ENCODE assay signal across 8 mouse cellular contexts in the genomic region with DNA sequence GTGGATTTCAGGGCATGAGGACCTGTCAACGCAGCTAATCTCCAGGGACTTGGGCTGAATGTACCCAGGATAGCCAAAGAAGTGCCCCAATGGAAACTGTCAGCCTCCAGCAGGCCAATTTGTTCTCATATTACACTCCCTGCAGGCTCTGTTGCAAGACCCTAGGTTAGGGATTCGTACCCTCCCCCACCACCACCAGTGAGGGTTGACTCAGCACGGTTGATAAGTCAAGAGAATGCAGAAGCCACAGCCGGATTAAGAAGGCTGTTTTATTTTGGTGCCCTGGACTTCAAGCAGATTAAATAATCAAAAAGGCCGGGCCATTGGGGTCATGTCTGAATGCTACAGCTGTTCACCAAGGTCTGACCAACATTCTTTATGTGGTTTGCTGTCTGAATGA. TPM values are rescaled to one million over a fixed set of nuclear protein-coding genes. Genes with fewer than 3 reads are reported as not detected.
A peak's percentile ranks its signal among the peaks of the same experiment; 100 is the strongest.
DNase-seq lines count a peak whose midpoint lies in the region; ATAC-seq lines count a peak whose summit lies in the region.

A gene (plus strand): TSS at position 326 of the 400 bp plus-strand sequence.

- no peak within 1 kb of the TSS for H3K4me3 ChIP-seq in hindbrain, embryonic 10.5 days
- H3K4me3 ChIP-seq in hindbrain, embryonic 16.5 days (ENCODE audit: low read length), result no peak within 1 kb of the TSS
- no peak within 1 kb of the TSS for H3K4me3 ChIP-seq in limb, embryonic 10.5 days

- H3K9me3 ChIP-seq in hindbrain, embryonic 10.5 days, result no peaks in the 10 kb centered on the region
- no peaks in the 10 kb centered on the region for H3K9me3 ChIP-seq in hindbrain, embryonic 16.5 days (ENCODE audit: control insufficient read depth, low read length)
- H3K9me3 ChIP-seq in limb, embryonic 10.5 days (replicated peaks), result no peaks in the 10 kb centered on the region

- peak; percentile 81 for DNase-seq in hindbrain, embryonic 10.5 days (ENCODE audit: low spot score)
- DNase-seq in adrenal gland, postnatal 14 days, result peak; percentile 69
- DNase-seq in heart, adult 11 months, result peak; percentile 98
- peak; percentile 56 for DNase-seq in limb, embryonic 10.5 days (ENCODE audit: low spot score)
- DNase-seq in cerebellum, postnatal 25 days, result no peak
- DNase-seq in left cerebral cortex, adult 8-10 months (ENCODE audit: low spot score in 2 of 2), result no peak
- no peak for DNase-seq in thymus, postnatal 25 days

- no peak within 1 kb of the TSS for H3K4me2 ChIP-seq in hindbrain, embryonic 16.5 days (ENCODE audit: low read length)

- ATAC-seq in hindbrain, embryonic 16.5 days, result no peak

- peaks cover 59% of the 10 kb centered on the region for H3K4me1 ChIP-seq in hindbrain, embryonic 10.5 days (replicated peaks)
- H3K4me1 ChIP-seq in hindbrain, embryonic 16.5 days (ENCODE audit: control insufficient read depth, insufficient read depth, low read depth, low read length), result peaks cover 3% of the 10 kb centered on the region
- peaks cover 36% of the 10 kb centered on the region for H3K4me1 ChIP-seq in limb, embryonic 10.5 days

- no peaks in the 10 kb centered on the region for H3K36me3 ChIP-seq in hindbrain, embryonic 10.5 days
- no peaks in the 10 kb centered on the region for H3K36me3 ChIP-seq in hindbrain, embryonic 16.5 days (ENCODE audit: control insufficient read depth, insufficient read depth, low read length)
- no peaks in the 10 kb centered on the region for H3K36me3 ChIP-seq in limb, embryonic 10.5 days

- H3K27ac ChIP-seq in hindbrain, embryonic 10.5 days, result peak within 1 kb of the TSS; percentile 76; the same call in 1 of the 2 replicates
- no peak within 1 kb of the TSS for H3K27ac ChIP-seq in hindbrain, embryonic 16.5 days (ENCODE audit: low read depth, low read length)
- H3K27ac ChIP-seq in limb, embryonic 10.5 days, result peak within 1 kb of the TSS; percentile 39; the same call in 1 of the 2 replicates

- no peak within 1 kb of the TSS for H3K9ac ChIP-seq in hindbrain, embryonic 16.5 days (ENCODE audit: low read depth, low read length)

- WGBS in hindbrain, embryonic 10.5 days, result 1% methylated on average over 5 of the region's 5 CpGs
- 15% methylated on average over 5 of the region's 5 CpGs for WGBS in hindbrain, embryonic 16.5 days
- WGBS in limb, embryonic 10.5 days, result 13% methylated on average over 5 of the region's 5 CpGs

- peaks cover 20% of the 10 kb centered on the region for H3K27me3 ChIP-seq in hindbrain, embryonic 10.5 days (ENCODE audit: insufficient read depth, poor library complexity, severe bottlenecking)
- H3K27me3 ChIP-seq in hindbrain, embryonic 16.5 days (replicated peaks; ENCODE audit: control insufficient read depth, insufficient read depth, low read length), result no peaks in the 10 kb centered on the region; the same call in 1 of the 2 replicates
- 0 out of 2 replicates have a peak, but pooled peaks cover 6% of the 10 kb centered on the region for H3K27me3 ChIP-seq in limb, embryonic 10.5 days (ENCODE audit: low read depth, poor library complexity, severe bottlenecking)

RNA-seq across cellular contexts. Expression of the gene that starts here (rescaled TPM):
- polyA plus RNA-seq in hindbrain, embryonic 10.5 days (2016; fragmentation: Nextera tagmentation; extraction: Ambion mirVana), result 0.86 and 1.7 TPM in 2 replicates
- polyA plus RNA-seq in hindbrain, embryonic 16.5 days (2015; fragmentation: Nextera tagmentation; extraction: Ambion mirVana), result 0.31 and 0.38 TPM in 2 replicates
- total RNA-seq in adrenal gland, postnatal 14 days (2021), result 0.74 TPM in 1 of 2 replicates, not detected in the other
- polyA plus RNA-seq in limb, embryonic 10.5 days (2016; fragmentation: Nextera tagmentation; extraction: Ambion mirVana), result not detected in 2 replicates
- total RNA-seq in left cerebral cortex, adult 8-10 months (2022), result under 1 TPM in 2 of 4 experiments, not detected in 2; 0.07 to 0.14 TPM

Comparison
In these comparisons a context has a peak if more than half of its experiments do, and no peak if none do; other contexts are left out.
1. Peak in DNase-seq in adrenal gland, postnatal 14 days; RNA of the gene not detected or under 1 TPM.
2. Peak in DNase-seq and H3K27ac ChIP-seq in limb, embryonic 10.5 days; RNA of the gene not detected or under 1 TPM.
3. DNase-seq: peak in hindbrain, embryonic 10.5 days (single experiment) and heart, adult 11 months (single experiment); none in cerebellum, postnatal 25 days (0 of 2), left cerebral cortex, adult 8-10 months (0 of 2) and thymus, postnatal 25 days (single experiment).